Mouse (Mus musculus): ENCODE data around the gene Enox1. TPM values are rescaled to one million over a fixed set of nuclear protein-coding genes. Genes with fewer than 3 reads are reported as not detected.

The Enox1 gene
- polyA plus RNA-seq, 1 experiment, result 0.06 TPM

DNA sequence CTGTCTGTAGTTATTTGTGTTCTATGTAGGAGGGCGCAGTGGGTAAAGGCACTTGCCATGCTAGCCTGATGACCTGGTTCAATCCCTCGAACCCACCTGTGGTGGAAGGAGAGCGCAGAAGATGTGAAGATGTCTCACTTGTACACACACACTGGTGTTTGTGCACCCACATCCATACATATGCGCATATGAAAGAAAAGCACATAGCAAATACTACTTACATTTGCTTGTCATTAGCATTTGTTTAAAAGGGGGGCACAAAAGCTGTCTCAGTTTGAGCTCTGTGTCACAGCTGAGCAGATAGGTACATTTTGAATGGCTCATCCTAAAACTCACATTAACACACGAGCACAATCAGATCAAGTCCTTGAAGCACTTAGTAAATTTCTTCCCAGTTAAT is 560.4 kb downstream of the Enox1 start:
- Histone ChIP-seq H3K27ac (ENCODE audit: insufficient read depth, low read length) (no peak overlapping the region), H3K4me1 (ENCODE audit: control insufficient read depth, insufficient read depth, insufficient read length) (no peaks in the 10 kb centered on the region), H3K4me3 (ENCODE audit: extremely low read depth, insufficient read depth, insufficient read length) (no peak overlapping the region), H3K27me3 (ENCODE audit: control insufficient read depth, insufficient read depth, low read length) (no peaks in the 10 kb centered on the region), H3K36me3 (ENCODE audit: control insufficient read depth, insufficient read depth, low read length) (no peaks in the 10 kb centered on the region)
- 88% methylated on average over 5 of the region's 5 CpGs for WGBS
- no peak for DNase-seq (ENCODE audit: low read depth in 1 of 2, low spot score in 2 of 2)
- TF ChIP-seq CTCF (IDR thresholded peaks at IDR 0.05; ENCODE audit: extremely low read depth, insufficient read depth, insufficient read length, insufficient replicate concordance) (no peak), POLR2A (IDR thresholded peaks at IDR 0.05; ENCODE audit: low read depth, low read length) (no peak)

DNA sequence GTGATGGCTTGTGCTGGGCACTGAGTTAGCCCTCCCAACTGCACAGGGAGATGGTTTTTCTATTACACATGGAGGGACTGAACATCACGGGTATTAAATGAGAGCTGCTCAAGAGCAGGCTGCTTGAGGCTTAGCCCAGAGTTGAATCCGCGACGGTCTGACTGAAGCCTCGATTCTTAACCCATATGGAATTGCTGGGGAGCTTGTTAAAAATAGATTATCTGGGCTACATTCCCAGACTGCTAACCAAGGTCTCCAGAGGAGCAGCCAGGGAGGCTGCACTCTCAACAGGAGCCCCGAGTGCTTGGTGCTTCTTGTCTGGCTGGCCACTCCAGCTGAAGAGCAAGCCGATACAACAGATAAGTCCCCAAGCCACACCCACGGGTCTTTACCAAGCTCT is 562.3 kb downstream of the Enox1 start:
- Histone ChIP-seq H3K4me1 (ENCODE audit: control insufficient read depth, insufficient read depth, insufficient read length) (no peaks in the 10 kb centered on the region), H3K27ac (ENCODE audit: insufficient read depth, low read length) (no peak overlapping the region), H3K36me3 (ENCODE audit: control insufficient read depth, insufficient read depth, low read length) (no peaks in the 10 kb centered on the region), H3K27me3 (ENCODE audit: control insufficient read depth, insufficient read depth, low read length) (no peaks in the 10 kb centered on the region), H3K4me3 (ENCODE audit: extremely low read depth, insufficient read depth, insufficient read length) (no peak overlapping the region)
- no peak for TF ChIP-seq POLR2A (IDR thresholded peaks at IDR 0.05; ENCODE audit: low read depth, low read length)
- no peak for DNase-seq (ENCODE audit: low read depth in 1 of 2, low spot score in 2 of 2)
- WGBS, result 85% methylated on average over 8 of the region's 8 CpGs

DNA sequence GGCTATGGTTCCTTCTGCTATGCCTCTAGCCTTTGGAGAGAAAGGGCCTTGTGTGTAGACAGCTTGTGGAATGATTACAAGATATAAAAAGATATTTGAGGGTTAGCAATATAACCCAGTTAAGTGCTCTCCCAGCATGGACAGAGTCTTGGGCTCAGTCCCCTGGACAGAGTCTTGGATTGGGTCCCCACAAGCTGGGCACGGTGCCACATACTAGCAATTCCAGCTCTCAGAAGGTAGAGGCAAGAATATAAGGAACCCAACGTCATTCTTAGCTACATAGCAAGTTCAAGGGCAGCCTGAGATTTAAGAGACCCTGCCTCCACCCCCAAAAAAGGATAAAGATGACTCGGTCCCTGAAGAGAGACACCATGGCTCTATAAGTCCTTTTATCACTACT is 581.5 kb downstream of the Enox1 start:
- DNase-seq (ENCODE audit: low read depth in 1 of 2, low spot score in 2 of 2), result no peak
- TF ChIP-seq POLR2A (IDR thresholded peaks at IDR 0.05; ENCODE audit: low read depth, low read length) (no peak), CTCF (IDR thresholded peaks at IDR 0.05; ENCODE audit: extremely low read depth, insufficient read depth, insufficient read length, insufficient replicate concordance) (no peak)
- 62% methylated on average over 3 of the region's 3 CpGs for WGBS
- Histone ChIP-seq H3K4me1 (ENCODE audit: control insufficient read depth, insufficient read depth, insufficient read length) (no peaks in the 10 kb centered on the region), H3K36me3 (ENCODE audit: control insufficient read depth, insufficient read depth, low read length) (no peaks in the 10 kb centered on the region), H3K4me3 (ENCODE audit: extremely low read depth, insufficient read depth, insufficient read length) (no peak overlapping the region), H3K27me3 (ENCODE audit: control insufficient read depth, insufficient read depth, low read length) (no peaks in the 10 kb centered on the region; the same call in 1 of the 2 replicates), H3K27ac (ENCODE audit: insufficient read depth, low read length) (no peak overlapping the region)

DNA sequence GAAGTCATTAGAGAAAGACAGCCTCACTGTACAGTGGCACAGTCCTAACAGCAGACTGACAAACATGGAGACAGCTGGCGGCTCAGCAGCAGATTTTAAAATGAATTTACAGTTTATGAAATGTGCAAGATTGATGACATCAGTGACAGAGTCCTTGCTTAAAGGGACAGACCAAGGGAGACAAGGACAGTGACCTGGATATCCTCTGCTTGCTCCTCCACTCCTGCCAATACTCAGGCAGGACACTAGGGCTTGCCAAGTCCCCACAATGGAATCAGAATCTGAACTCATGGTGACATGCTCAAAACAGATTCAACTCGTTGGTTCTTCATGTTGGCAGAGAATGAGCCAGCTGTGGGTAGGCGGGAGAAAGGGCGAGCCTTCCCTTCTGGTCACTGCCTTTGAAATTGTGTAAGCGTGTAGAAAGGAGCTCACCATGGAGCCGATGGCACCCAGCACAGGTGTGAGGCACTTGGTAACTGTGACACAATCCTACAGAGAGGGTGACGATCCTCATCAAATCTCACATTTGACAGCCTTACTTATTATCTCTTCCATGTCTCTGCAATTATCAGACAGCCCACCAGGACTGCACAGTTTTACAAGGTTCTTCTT is 582.3 kb downstream of the Enox1 start:
- Histone ChIP-seq H3K4me3 (ENCODE audit: extremely low read depth, insufficient read depth, insufficient read length) (no peak overlapping the region), H3K36me3 (ENCODE audit: control insufficient read depth, insufficient read depth, low read length) (no peaks in the 10 kb centered on the region), H3K4me1 (ENCODE audit: control insufficient read depth, insufficient read depth, insufficient read length) (no peaks in the 10 kb centered on the region), H3K27me3 (ENCODE audit: control insufficient read depth, insufficient read depth, low read length) (no peaks in the 10 kb centered on the region; the same call in 1 of the 2 replicates), H3K27ac (ENCODE audit: insufficient read depth, low read length) (no peak overlapping the region)
- 82% methylated on average over 7 of the region's 7 CpGs for WGBS
- DNase-seq (ENCODE audit: low read depth in 1 of 2, low spot score in 2 of 2), result no peak
- TF ChIP-seq CTCF (IDR thresholded peaks at IDR 0.05; ENCODE audit: extremely low read depth, insufficient read depth, insufficient read length, insufficient replicate concordance) (no peak), POLR2A (IDR thresholded peaks at IDR 0.05; ENCODE audit: low read depth, low read length) (no peak)

DNA sequence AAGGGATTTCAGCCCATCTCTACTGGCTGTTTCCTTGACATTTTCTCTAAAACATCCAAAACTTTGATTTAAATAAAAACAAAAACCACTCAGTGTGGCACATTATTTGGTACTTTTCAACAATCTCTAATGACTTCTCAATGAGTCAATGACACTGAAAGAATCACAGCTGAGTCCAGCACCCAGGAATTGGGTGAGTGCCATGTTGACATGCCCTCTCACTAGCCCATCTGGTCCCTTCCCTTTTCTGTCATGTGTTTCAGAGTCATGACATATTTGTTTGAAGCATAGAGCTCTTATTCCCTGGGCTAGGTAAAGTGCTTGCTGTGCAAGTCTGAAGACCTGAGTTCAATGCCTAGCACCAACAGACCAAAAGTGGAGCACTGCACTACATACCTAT is 582.8 kb downstream of the Enox1 start:
- TF ChIP-seq CTCF (IDR thresholded peaks at IDR 0.05; ENCODE audit: extremely low read depth, insufficient read depth, insufficient read length, insufficient replicate concordance) (no peak), POLR2A (IDR thresholded peaks at IDR 0.05; ENCODE audit: low read depth, low read length) (no peak)
- no peak overlapping the region for H3K4me3 ChIP-seq (ENCODE audit: extremely low read depth, insufficient read depth, insufficient read length)
- H3K4me1 ChIP-seq (ENCODE audit: control insufficient read depth, insufficient read depth, insufficient read length), result no peaks in the 10 kb centered on the region
- H3K27me3 ChIP-seq (ENCODE audit: control insufficient read depth, insufficient read depth, low read length), result no peaks in the 10 kb centered on the region; the same call in 1 of the 2 replicates
- DNase-seq (ENCODE audit: low read depth in 1 of 2, low spot score in 2 of 2), result no peak
- H3K27ac ChIP-seq (ENCODE audit: insufficient read depth, low read length), result no peak overlapping the region
- H3K36me3 ChIP-seq (ENCODE audit: control insufficient read depth, insufficient read depth, low read length), result no peaks in the 10 kb centered on the region

DNA sequence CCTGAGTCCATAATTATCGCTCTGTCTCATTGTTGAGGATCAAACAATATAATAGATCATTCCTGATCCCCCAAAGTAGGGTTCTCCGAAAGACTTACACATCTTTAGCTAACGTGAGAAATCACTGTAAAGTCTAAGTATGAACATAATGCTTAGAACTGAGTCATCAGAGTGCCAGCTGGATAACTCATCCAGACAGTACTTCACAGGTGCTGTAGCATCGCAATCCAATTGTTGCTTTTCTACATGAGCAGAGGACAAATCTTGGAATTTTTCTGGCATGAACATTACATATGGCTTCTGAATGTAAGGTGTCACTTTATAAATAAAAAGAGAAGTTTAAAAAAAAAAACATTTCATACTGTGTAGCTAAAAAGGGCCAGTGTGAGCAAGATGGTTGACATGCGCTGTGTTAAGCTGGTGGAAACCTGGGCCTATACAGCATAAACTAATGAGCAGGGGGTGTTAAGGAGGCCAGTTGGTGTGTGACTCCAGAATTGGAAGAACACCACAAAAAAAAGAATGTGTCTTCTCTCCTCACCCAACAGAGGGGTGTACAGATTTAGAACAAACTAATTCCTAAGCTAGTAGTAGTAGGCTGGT is 588.2 kb downstream of the Enox1 start:
- 94% methylated on average over 5 of the region's 5 CpGs for WGBS
- H3K4me3 ChIP-seq (ENCODE audit: extremely low read depth, insufficient read depth, insufficient read length), result no peak overlapping the region
- TF ChIP-seq POLR2A (IDR thresholded peaks at IDR 0.05; ENCODE audit: low read depth, low read length) (no peak), CTCF (IDR thresholded peaks at IDR 0.05; ENCODE audit: extremely low read depth, insufficient read depth, insufficient read length, insufficient replicate concordance) (no peak)

DNA sequence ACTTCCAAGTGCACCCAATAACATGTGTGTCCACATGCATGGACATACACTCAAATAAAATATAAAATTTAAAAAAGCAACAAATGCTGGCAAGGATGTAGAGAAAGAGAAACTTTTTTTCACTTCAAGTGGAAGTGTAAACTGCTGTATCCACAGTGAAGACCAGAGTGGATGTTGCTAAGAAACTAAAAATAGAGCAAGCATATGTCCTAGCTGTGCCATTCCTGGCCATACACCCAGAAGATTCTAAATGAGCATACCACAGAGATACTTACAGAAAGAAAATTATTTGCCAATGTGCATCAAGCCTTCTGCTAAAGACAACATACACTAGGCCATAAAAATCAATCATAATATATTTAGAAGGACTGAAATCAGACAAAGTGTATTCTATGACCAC is 592.4 kb downstream of the Enox1 start:
- Histone ChIP-seq H3K27ac (ENCODE audit: insufficient read depth, low read length) (no peak overlapping the region), H3K4me1 (ENCODE audit: control insufficient read depth, insufficient read depth, insufficient read length) (no peaks in the 10 kb centered on the region), H3K27me3 (ENCODE audit: control insufficient read depth, insufficient read depth, low read length) (no peaks in the 10 kb centered on the region), H3K4me3 (ENCODE audit: extremely low read depth, insufficient read depth, insufficient read length) (no peak overlapping the region), H3K36me3 (ENCODE audit: control insufficient read depth, insufficient read depth, low read length) (no peaks in the 10 kb centered on the region)
- TF ChIP-seq CTCF (IDR thresholded peaks at IDR 0.05; ENCODE audit: extremely low read depth, insufficient read depth, insufficient read length, insufficient replicate concordance) (no peak), POLR2A (IDR thresholded peaks at IDR 0.05; ENCODE audit: low read depth, low read length) (no peak)
- DNase-seq (ENCODE audit: low read depth in 1 of 2, low spot score in 2 of 2), result no peak

More for the DNA sequence above, 588.2 kb downstream of the Enox1 start:
- Histone ChIP-seq H3K27ac (ENCODE audit: insufficient read depth, low read length) (no peak overlapping the region), H3K27me3 (ENCODE audit: control insufficient read depth, insufficient read depth, low read length) (no peaks in the 10 kb centered on the region), H3K36me3 (ENCODE audit: control insufficient read depth, insufficient read depth, low read length) (no peaks in the 10 kb centered on the region), H3K4me1 (ENCODE audit: control insufficient read depth, insufficient read depth, insufficient read length) (no peaks in the 10 kb centered on the region)
- no peak for DNase-seq (ENCODE audit: low read depth in 1 of 2, low spot score in 2 of 2)

Other genes starting within 250 kb of the Enox1 start
- gene Ccdc122, start 120.0 kb upstream of the Enox1 start, polyA plus RNA-seq (2012; rRNA removed), result 0.32 and 0.81 TPM in 2 replicates
- 4.4 and 6.9 TPM in 2 replicates for gene Lacc1, start 119.9 kb upstream of the Enox1 start, polyA plus RNA-seq (2012; rRNA removed)

Measured in spleen, adult 2 months (tissue).